Mouse (Mus musculus) C2C12 (cell line): ENCODE data around the gene Adam12. TPM values are rescaled to one million over a fixed set of nuclear protein-coding genes. Genes with fewer than 3 reads are reported as not detected.

Experiments used
- H3K27me3 ChIP-seq: one replicate; pipeline ENCODE4 v1.6.1; 2011; ENCODE audit not compliant: control insufficient read depth, insufficient read depth, insufficient read length
- H3K36me3 ChIP-seq: one replicate; pipeline ENCODE4 v1.6.1; 2011; ENCODE audit not compliant: control insufficient read depth, insufficient read depth
- H3K4me3 ChIP-seq: one replicate; pipeline ENCODE4 v1.5.1; 2011; ENCODE audit warnings: mild to moderate bottlenecking, control low read depth; ENCODE audit not compliant: poor library complexity, insufficient read depth, severe bottlenecking
- H3K79me2 ChIP-seq: one replicate; pipeline ENCODE4 v1.6.1; 2011; ENCODE audit not compliant: control insufficient read depth, insufficient read depth
- H3K79me3 ChIP-seq: one replicate; pipeline ENCODE4 v1.6.1; 2011; ENCODE audit warnings: low read depth, control low read depth
- H3ac ChIP-seq: one replicate; pipeline ENCODE3; 2011; ENCODE audit warnings: low read depth; ENCODE audit not compliant: control insufficient read depth, insufficient read length
- CEBPB ChIP-seq: IDR thresholded peaks from one replicate; pipeline ENCODE4 v1.6.1; 2011; ENCODE audit warnings: low read depth, mild to moderate bottlenecking, control low read depth, moderate library complexity
- CTCF ChIP-seq: IDR thresholded peaks from one replicate; pipeline ENCODE4 v1.5.1; 2011; ENCODE audit not compliant: control insufficient read depth, insufficient read depth, insufficient read length
- FOSL1 ChIP-seq: IDR thresholded peaks from one replicate; pipeline ENCODE4 v1.8.0; 2011; ENCODE audit warnings: mild to moderate bottlenecking, low read length; ENCODE audit not compliant: poor library complexity, insufficient read depth, severe bottlenecking
- MAX ChIP-seq: IDR thresholded peaks from one replicate; pipeline ENCODE4 v1.6.1; 2011; ENCODE audit warnings: mild to moderate bottlenecking, control low read depth
- MYOD1 ChIP-seq: IDR thresholded peaks from one replicate; pipeline ENCODE4 v1.6.1; 2011; ENCODE audit warnings: low read depth; ENCODE audit not compliant: control insufficient read depth, insufficient read length
- MYOG ChIP-seq: IDR thresholded peaks from one replicate; pipeline ENCODE4 v1.6.1; 2011; ENCODE audit not compliant: control insufficient read depth, insufficient read length; ENCODE audit errors: extremely low read depth
- USF1 ChIP-seq: IDR thresholded peaks from one replicate; pipeline ENCODE4 v1.6.1; 2011; ENCODE audit warnings: low read depth, mild to moderate bottlenecking, control low read depth, moderate library complexity
- polyA plus RNA-seq: library from polyadenylated mRNA; unstranded; fragments of >200 nt; fragmentation: generic; extraction: Trizol; gene quantifications from one replicate; pipeline ENCODE4 v1.2.1, GENCODE M21; 2012; ENCODE audit warnings: missing spikeins

Gene Adam12
- polyA plus RNA-seq, 1 experiment: 14.7 TPM

GRCm38 (mm10) chr7:134001581-134001980, 230.4 kb downstream of the Adam12 start:
- Histone ChIP-seq H3K36me3 (no peaks in the 10 kb centered on the region), H3K27me3 (no peaks in the 10 kb centered on the region), H3ac (no peak overlapping the region), H3K79me3 (no peaks in the 10 kb centered on the region), H3K79me2 (no peaks in the 10 kb centered on the region), H3K4me3 (no peak overlapping the region)
- TF ChIP-seq FOSL1 (peak; percentile 55), USF1 (no peak)

- Histone ChIP-seq H3ac (no peak overlapping the region), H3K4me3 (no peak overlapping the region), H3K27me3 (no peaks in the 10 kb centered on the region), H3K36me3 (no peaks in the 10 kb centered on the region), H3K79me3 (no peaks in the 10 kb centered on the region), H3K79me2 (no peaks in the 10 kb centered on the region)
- TF ChIP-seq FOSL1 (no peak), USF1 (no peak), MAX (no peak), CEBPB (no peak), MYOG (no peak)
Measured at GRCm38 (mm10) chr7:133990930-133991329, 241.0 kb downstream of the Adam12 start.

DNA sequence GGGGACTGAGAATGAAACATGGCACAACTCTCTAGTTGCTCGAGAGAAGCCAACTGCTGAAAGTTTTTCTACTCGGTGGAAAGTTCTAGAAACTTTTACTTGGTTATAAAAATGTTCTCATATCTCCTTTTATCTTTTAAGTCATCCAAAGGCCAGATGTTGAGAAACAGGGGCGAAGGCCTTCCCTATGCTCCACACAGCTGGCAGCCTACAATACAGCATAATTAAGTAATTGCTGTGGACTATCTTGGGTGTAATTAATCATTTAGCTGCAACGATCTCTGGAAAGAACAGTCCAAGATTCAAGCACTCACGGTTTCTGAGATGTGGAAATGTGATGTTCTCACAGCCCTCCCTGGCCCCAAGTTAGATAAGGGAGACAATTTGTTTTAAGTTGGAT, 243.6 kb downstream of the Adam12 start:
- no peaks in the 10 kb centered on the region for H3K79me3 ChIP-seq
- no peaks in the 10 kb centered on the region for H3K36me3 ChIP-seq
- no peaks in the 10 kb centered on the region for H3K27me3 ChIP-seq
- TF ChIP-seq MYOG (no peak), CTCF (no peak), MYOD1 (no peak), FOSL1 (no peak), USF1 (no peak), MAX (no peak), CEBPB (no peak)
- H3K79me2 ChIP-seq: no peaks in the 10 kb centered on the region
- no peak overlapping the region for H3ac ChIP-seq
- H3K4me3 ChIP-seq: no peak overlapping the region

GRCm38 (mm10) chr7:133986201-133986600, 245.7 kb downstream of the Adam12 start:
- Histone ChIP-seq H3ac (no peak overlapping the region), H3K79me3 (no peaks in the 10 kb centered on the region), H3K27me3 (no peaks in the 10 kb centered on the region), H3K79me2 (no peaks in the 10 kb centered on the region), H3K4me3 (no peak overlapping the region), H3K36me3 (no peaks in the 10 kb centered on the region)
- no peak for TF ChIP-seq CTCF
- TF ChIP-seq CEBPB: no peak
- TF ChIP-seq MAX: no peak
- no peak for TF ChIP-seq USF1
- TF ChIP-seq FOSL1: no peak
- TF ChIP-seq MYOG: no peak
- TF ChIP-seq MYOD1: no peak

DNA sequence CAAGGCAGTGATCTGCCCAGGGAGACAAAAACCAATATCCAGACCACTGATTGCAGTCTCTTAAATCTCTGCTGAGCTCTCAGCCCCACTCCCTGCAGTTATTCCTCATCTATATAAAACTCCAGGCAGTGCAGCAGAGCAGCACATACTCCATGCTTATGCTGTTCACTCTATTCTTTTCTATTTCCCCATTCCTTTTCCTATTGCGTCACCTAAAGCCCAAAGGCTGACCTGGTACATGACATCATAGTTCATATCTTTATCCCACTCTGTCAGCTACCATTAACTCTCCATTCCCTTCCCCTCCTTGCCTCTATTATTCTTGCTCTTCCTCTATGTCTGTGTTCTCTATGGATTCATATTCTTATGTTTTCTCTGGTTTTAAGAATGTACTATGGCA, 246.3 kb downstream of the Adam12 start:
- no peaks in the 10 kb centered on the region for H3K79me3 ChIP-seq
- H3K36me3 ChIP-seq: no peaks in the 10 kb centered on the region
- no peaks in the 10 kb centered on the region for H3K27me3 ChIP-seq
- no peak overlapping the region for H3ac ChIP-seq
- H3K4me3 ChIP-seq: no peak overlapping the region
- TF ChIP-seq MAX (no peak), CEBPB (peak; percentile 61)
- H3K79me2 ChIP-seq: no peaks in the 10 kb centered on the region

DNA sequence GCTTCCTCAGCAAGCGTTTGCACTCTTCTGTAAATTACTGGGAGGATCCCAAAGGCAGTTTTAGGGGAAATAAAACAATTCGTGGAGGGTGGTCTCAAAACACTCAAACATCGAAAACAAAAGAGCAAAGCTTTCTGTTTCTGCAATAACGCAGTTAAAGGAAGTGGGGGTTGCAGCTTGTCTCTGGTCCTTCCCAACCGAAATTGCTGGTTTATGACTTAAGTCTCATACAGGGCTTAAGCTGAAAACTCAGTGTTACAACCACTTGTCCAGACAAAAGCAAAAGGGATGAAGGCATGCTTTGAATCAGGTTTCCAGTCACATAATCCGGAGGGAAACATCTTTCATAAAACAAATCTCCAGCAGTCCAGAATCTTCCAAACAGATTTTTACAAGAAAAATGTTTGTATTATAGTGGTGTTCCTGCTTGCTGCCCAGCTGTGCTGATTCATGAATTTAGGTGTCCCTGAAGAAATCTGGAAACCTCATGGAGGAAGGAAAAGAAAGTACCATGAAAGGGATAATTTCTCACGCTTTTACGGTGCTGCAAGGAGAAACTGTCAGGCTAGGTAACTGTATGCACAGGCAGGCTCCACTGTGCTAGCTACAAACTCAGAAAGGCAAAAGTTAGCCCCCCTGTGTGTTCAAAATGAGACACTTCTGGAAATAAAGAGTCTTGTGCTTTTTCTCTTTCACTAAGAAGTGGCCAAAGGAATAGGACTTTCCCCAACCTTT, 255.4 kb downstream of the Adam12 start:
- no peaks in the 10 kb centered on the region for H3K79me2 ChIP-seq
- H3K79me3 ChIP-seq: no peaks in the 10 kb centered on the region
- H3K4me3 ChIP-seq: no peak overlapping the region
- TF ChIP-seq USF1 (no peak), MYOD1 (no peak), MYOG (no peak), MAX (no peak), CTCF (no peak), FOSL1 (no peak), CEBPB (no peak)
- H3K27me3 ChIP-seq: no peaks in the 10 kb centered on the region
- no peak overlapping the region for H3ac ChIP-seq
- H3K36me3 ChIP-seq: peaks cover 5% of the 10 kb centered on the region
